Mouse (Mus musculus) lung, postnatal 0 days (tissue): Measurements from ENCODE around the gene Btbd2.

ENCODE experiments used
- CTCF ChIP-seq: IDR thresholded peaks from 2 replicates; pipeline ENCODE4 v1.5.1; 2016; ENCODE audit warnings: antibody characterized with exemption, mild to moderate bottlenecking
- EP300 ChIP-seq: IDR thresholded peaks from 2 replicates; pipeline ENCODE4 v1.6.1; 2016; ENCODE audit warnings: antibody characterized with exemption, mild to moderate bottlenecking, control low read depth

DNA sequence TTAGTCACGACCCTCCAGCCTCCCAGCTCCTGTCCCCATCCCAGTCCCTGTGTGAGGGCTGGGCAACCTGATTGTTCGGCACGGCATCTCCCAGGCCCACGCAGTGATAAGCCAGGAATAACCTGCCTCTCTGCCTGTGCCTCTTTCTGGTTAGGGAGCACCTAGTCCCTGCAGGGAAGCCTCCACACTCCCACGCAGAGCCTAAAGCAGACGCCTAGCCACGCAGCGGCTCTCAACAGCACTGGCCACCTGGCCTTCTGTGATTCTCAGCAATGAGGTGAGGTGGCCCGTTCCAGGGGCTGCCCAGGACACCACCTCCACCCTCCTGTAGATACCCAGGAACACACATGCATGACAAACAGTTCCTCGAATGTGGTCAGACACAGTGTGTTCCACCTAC is 6.5 kb downstream of the Btbd2 start:
- TF ChIP-seq CTCF: no peak
- TF ChIP-seq EP300: no peak
